Mouse (Mus musculus) adrenal gland, adult 2 months (tissue): ENCODE measurements around the gene Heatr5b. TPM values are rescaled to one million over a fixed set of nuclear protein-coding genes. Genes with fewer than 3 reads are reported as not detected.

Experiments used
- polyA plus RNA-seq: library from polyadenylated mRNA; depleted of rRNA; stranded (reverse); fragments of >200 nt; gene quantifications from 2 replicates; pipeline ENCODE4 v1.2.3, GENCODE M21; 2012; rRNA removed
- total RNA-seq, 2 experiments: library from RNA; stranded (reverse); gene quantifications; 2 replicates each; pipeline ENCODE4 v1.2.3; 2021

Gene Heatr5b
- total and polyA plus RNA-seq, 3 experiments: 16.9 to 40.5 (median 34.7) TPM

Other genes with a start within 250 kb of the Heatr5b start
- gene Strn, start 98.2 kb downstream of the Heatr5b start, total RNA-seq: 10 to 100 TPM; 19.8 to 23.5 TPM
- 3.1 and 3.6 TPM in 2 replicates for gene Strn, start 98.2 kb downstream of the Heatr5b start, polyA plus RNA-seq
- 10 to 100 TPM; 26.6 to 32.3 TPM for gene Gpatch11, start 203 bp upstream of the Heatr5b start, total RNA-seq
- 4.9 and 5.7 TPM in 2 replicates for gene Gpatch11, start 203 bp upstream of the Heatr5b start, polyA plus RNA-seq
- gene Eif2ak2, start 47.2 kb upstream of the Heatr5b start, total RNA-seq: 10 to 100 TPM; 24.0 to 24.3 TPM
- 1.0 and 1.4 TPM in 2 replicates for gene Eif2ak2, start 47.2 kb upstream of the Heatr5b start, polyA plus RNA-seq
- gene Sult6b1, start 71.6 kb upstream of the Heatr5b start, total RNA-seq: under 1 TPM in 1 of 2 experiments, not detected in 1; 0.52 TPM
- not detected in 2 replicates for gene Sult6b1, start 71.6 kb upstream of the Heatr5b start, polyA plus RNA-seq
- gene Cebpzos, start 81.1 kb upstream of the Heatr5b start, total RNA-seq: 10 to 100 TPM; 34.7 to 40.5 TPM
- gene Cebpzos, start 81.1 kb upstream of the Heatr5b start, polyA plus RNA-seq: 6.3 and 6.6 TPM in 2 replicates
- gene Cebpz, start 101.7 kb upstream of the Heatr5b start, total RNA-seq: 10 to 100 TPM; 42.6 to 50.5 TPM
- gene Cebpz, start 101.7 kb upstream of the Heatr5b start, polyA plus RNA-seq: 0.89 and 3.0 TPM in 2 replicates
- gene Ndufaf7, start 101.8 kb upstream of the Heatr5b start, total RNA-seq: 10 to 100 TPM; 38.5 to 50.3 TPM
- gene Ndufaf7, start 101.8 kb upstream of the Heatr5b start, polyA plus RNA-seq: 3.1 and 4.6 TPM in 2 replicates
- gene Prkd3, start 185.5 kb upstream of the Heatr5b start, total RNA-seq: 10 to 100 TPM; 22.7 to 24.8 TPM
- 2.9 and 3.4 TPM in 2 replicates for gene Prkd3, start 185.5 kb upstream of the Heatr5b start, polyA plus RNA-seq
- 1 to 10 TPM; 6.4 to 8.2 TPM for gene Qpct, start 216.5 kb upstream of the Heatr5b start, total RNA-seq
- gene Qpct, start 216.5 kb upstream of the Heatr5b start, polyA plus RNA-seq: 1.5 and 1.8 TPM in 2 replicates